Mouse (Mus musculus) left cerebral cortex, adult 9 months (tissue): ENCODE measurements around the gene Map3k7cl.

Experiments used
- DNase-seq, 2 experiments: peaks; one replicate each; pipeline ENCODE4 v3.0.0; 2022; ENCODE audit warnings: low spot score in 2 of 2

The Map3k7cl gene

GRCm38 (mm10) chr16:87642234-87642633 is 89.1 kb downstream of the Map3k7cl start:
- no peak for DNase-seq

GRCm38 (mm10) chr16:87644111-87644770 is 91.1 kb downstream of the Map3k7cl start:
- DNase-seq, result no peak
